Comparison of ENCODE assay signal across 11 mouse cellular contexts in genomic region chr3:41235610-41236009, GRCm38 (mm10).
"Had no signal": no experiment of that assay in that cellular context is flagged by ENCODE, and none has a peak within 500 bp of the region (broad histone marks: within the 10 kb centered on the region; RNA-seq: fewer than 3 reads in every experiment).

No protein-coding gene starts in this region.

- H3K27me3 ChIP-seq: kidney, embryonic 15.5 days; limb, embryonic 13.5 days; neural tube, embryonic 15.5 days had no signal

- DNase-seq: left cerebral cortex, postnatal 4 days; lung, adult 18-20 months; midbrain, embryonic 14.5 days; right cerebral cortex, adult 18-20 months; right cerebral cortex, postnatal 25 days had no signal

- H3K4me1 ChIP-seq: kidney, embryonic 15.5 days had no signal

- H3K4me2 ChIP-seq: kidney, embryonic 15.5 days; limb, embryonic 13.5 days; neural tube, embryonic 15.5 days had no signal

- H3K36me3 ChIP-seq: kidney, embryonic 15.5 days; limb, embryonic 13.5 days; midbrain, embryonic 10.5 days; neural tube, embryonic 15.5 days had no signal

- H3K4me3 ChIP-seq: kidney, embryonic 15.5 days; limb, embryonic 13.5 days; midbrain, embryonic 10.5 days; myocyte; neural tube, embryonic 15.5 days had no signal

- H3K9me3 ChIP-seq: kidney, embryonic 15.5 days; limb, embryonic 13.5 days; midbrain, embryonic 10.5 days; neural tube, embryonic 15.5 days had no signal

- H3K27ac ChIP-seq: kidney, embryonic 15.5 days; limb, embryonic 13.5 days; liver, embryonic 14.5 days; midbrain, embryonic 10.5 days; neural tube, embryonic 15.5 days had no signal

- H3K9ac ChIP-seq: kidney, embryonic 15.5 days; limb, embryonic 13.5 days; liver, embryonic 14.5 days; neural tube, embryonic 15.5 days had no signal
